10 mouse cellular contexts compared by ENCODE assay signal in genomic region chr13:109546337-109546736, GRCm38 (mm10).
DNase-seq lines count a peak whose midpoint lies in the region; ATAC-seq and TF ChIP-seq lines count a peak whose summit lies in the region.
"Had no signal": no experiment of that assay in that cellular context is flagged by ENCODE, and none has a peak within 500 bp of the region (broad histone marks: within the 10 kb centered on the region; RNA-seq: fewer than 3 reads in every experiment).

No protein-coding gene starts in this region.

- no peak overlapping the region for H3K4me3 ChIP-seq in limb, embryonic 13.5 days
- no peak overlapping the region for H3K4me3 ChIP-seq in limb, embryonic 10.5 days
- H3K4me3 ChIP-seq in bone marrow, adult 2 months (replicated peaks; ENCODE audit: control insufficient read depth, low read depth, low read length) = peak overlapping the region; percentile 58
- H3K4me3 ChIP-seq: lung, embryonic 15.5 days had no signal

- H3K27me3 ChIP-seq in limb, embryonic 13.5 days = no peaks in the 10 kb centered on the region
- no peaks in the 10 kb centered on the region for H3K27me3 ChIP-seq in limb, embryonic 10.5 days (ENCODE audit: low read depth, poor library complexity, severe bottlenecking)
- H3K27me3 ChIP-seq: lung, embryonic 15.5 days had no signal

- no peak overlapping the region for H3K27ac ChIP-seq in limb, embryonic 13.5 days
- H3K27ac ChIP-seq in limb, embryonic 10.5 days = no peak overlapping the region
- no peak overlapping the region for H3K27ac ChIP-seq in bone marrow, adult 2 months (ENCODE audit: control insufficient read depth, insufficient read depth, low read depth, low read length, poor library complexity)
- H3K27ac ChIP-seq: lung, embryonic 15.5 days had no signal

- 0 out of 2 replicates have a peak, but pooled peaks cover 3% of the 10 kb centered on the region for H3K4me1 ChIP-seq in limb, embryonic 13.5 days
- no peaks in the 10 kb centered on the region for H3K4me1 ChIP-seq in limb, embryonic 10.5 days
- H3K4me1 ChIP-seq in bone marrow, adult 2 months (ENCODE audit: control insufficient read depth, insufficient read depth, low read length) = no peaks in the 10 kb centered on the region; the same call in 1 of the 2 replicates
- H3K4me1 ChIP-seq: lung, embryonic 15.5 days had no signal

- no peaks in the 10 kb centered on the region for H3K36me3 ChIP-seq in limb, embryonic 13.5 days
- no peaks in the 10 kb centered on the region for H3K36me3 ChIP-seq in limb, embryonic 10.5 days
- H3K36me3 ChIP-seq: lung, embryonic 15.5 days had no signal

- WGBS in limb, embryonic 13.5 days = 75% methylated on average over 18 of the region's 18 CpGs
- WGBS in limb, embryonic 10.5 days = 80% methylated on average over 18 of the region's 18 CpGs
- WGBS in bone marrow, adult 2 months = 7% methylated on average over 18 of the region's 18 CpGs

- no peak for DNase-seq in limb, embryonic 10.5 days (ENCODE audit: low spot score)
- DNase-seq in naive thymus-derived CD4-positive, alpha-beta T cell, adult 2 months (ENCODE audit: low read depth) = peak; percentile 53
- no peak for DNase-seq in gastrocnemius, adult 18-20 months (ENCODE audit: low spot score)
- DNase-seq in adrenal gland, postnatal 25 days = no peak
- DNase-seq in gastrocnemius, postnatal 4 days (ENCODE audit: low spot score in 2 of 2) = no peak
- DNase-seq: gastrocnemius, postnatal 36 days had no signal

- TF ChIP-seq CTCF in bone marrow, adult 2 months (IDR thresholded peaks at IDR 0.05; ENCODE audit: control insufficient read depth, insufficient read depth, low read length) = no peak

- peak overlapping the region; percentile 30; the same call in 1 of the 2 replicates for H3K4me2 ChIP-seq in limb, embryonic 13.5 days (replicated peaks)
- H3K4me2 ChIP-seq: lung, embryonic 15.5 days had no signal

- H3K9ac ChIP-seq in limb, embryonic 13.5 days = no peak overlapping the region
- H3K9ac ChIP-seq: lung, embryonic 15.5 days had no signal

- no peaks in the 10 kb centered on the region for H3K9me3 ChIP-seq in limb, embryonic 13.5 days
- no peaks in the 10 kb centered on the region for H3K9me3 ChIP-seq in limb, embryonic 10.5 days (replicated peaks)
- H3K9me3 ChIP-seq: lung, embryonic 15.5 days had no signal

- no peak for ATAC-seq in limb, embryonic 13.5 days (ENCODE audit: low FRiP score, low read depth)
- peak; percentile 52 to 76; a peak in 2 of 4 replicates for ATAC-seq in hematopoietic stem cell, adult 5-6 weeks (replicated peaks in 1 of 2; ENCODE audit: insufficient read depth in 1 of 2, low FRiP score in 2 of 2, low TSS enrichment in 1 of 2, low read depth in 1 of 2, poor library complexity in 2 of 2, severe bottlenecking in 2 of 2)

- no peak for TF ChIP-seq POLR2A in bone marrow, adult 2 months (IDR thresholded peaks at IDR 0.05; ENCODE audit: borderline replicate concordance, control insufficient read depth, low read depth, low read length)
